Mouse (Mus musculus): ENCODE results near the gene Hhat.

GRCm38 (mm10) chr1:192818334-192818733, 47.3 kb upstream of the Hhat start:
- no peak for TF ChIP-seq CTCF (IDR thresholded peaks at IDR 0.05; ENCODE audit: low read depth, low read length)
- TF ChIP-seq POLR2A (IDR thresholded peaks at IDR 0.05; ENCODE audit: insufficient read depth, low read length), result no peak

Measured in ES-Bruce4 (cell line).